Mouse (Mus musculus) frontal cortex, adult (tissue): ENCODE results near the gene Gm49369.

Source experiments
- ATAC-seq: cut with Nextera tagmentation; 2 replicates; pipeline ENCODE4 v1.9.2; 2017; ENCODE audit warnings: mild to moderate bottlenecking, moderate library complexity, mixed read lengths; ENCODE audit not compliant: low TSS enrichment

Gene Gm49369

GRCm38 (mm10) chr7:142394261-142395190, 12.1 kb upstream of the Gm49369 start:
- no peak for ATAC-seq

- no peak for ATAC-seq
Observed at GRCm38 (mm10) chr7:142393191-142393590, 10.7 kb upstream of the Gm49369 start.

GRCm38 (mm10) chr7:142391609-142392008, 9.1 kb upstream of the Gm49369 start:
- ATAC-seq: no peak

- no peak for ATAC-seq
Observed at GRCm38 (mm10) chr7:142391108-142391507, 8.6 kb upstream of the Gm49369 start.

GRCm38 (mm10) chr7:142389961-142390650, 7.6 kb upstream of the Gm49369 start:
- no peak for ATAC-seq

- no peak for ATAC-seq
Observed at GRCm38 (mm10) chr7:142388740-142389139, 6.3 kb upstream of the Gm49369 start.

GRCm38 (mm10) chr7:142388198-142388597, 5.7 kb upstream of the Gm49369 start:
- no peak; the same call in 1 of the 2 replicates for ATAC-seq

- peak; percentile 86 for ATAC-seq
Observed at GRCm38 (mm10) chr7:142387419-142388148, 5.1 kb upstream of the Gm49369 start, which contains the start of gene Ctsd. TSS of gene Ctsd (minus strand) at chr7:142388038.

GRCm38 (mm10) chr7:142386621-142387201, 4.2 kb upstream of the Gm49369 start:
- peak; percentile 36; the same call in 1 of the 2 replicates for ATAC-seq

- no peak for ATAC-seq
Observed at GRCm38 (mm10) chr7:142385742-142386403, 3.4 kb upstream of the Gm49369 start.

GRCm38 (mm10) chr7:142384306-142384705, 1.8 kb upstream of the Gm49369 start:
- no peak for ATAC-seq

- ATAC-seq: no peak
Observed at GRCm38 (mm10) chr7:142381175-142381574, 1.3 kb downstream of the Gm49369 start.

- ATAC-seq: no peak
Observed at GRCm38 (mm10) chr7:142379186-142379585, 3.3 kb downstream of the Gm49369 start.

- ATAC-seq: no peak
Observed at GRCm38 (mm10) chr7:142377233-142377925, 5.1 kb downstream of the Gm49369 start.

- no peak for ATAC-seq
Observed at GRCm38 (mm10) chr7:142376096-142376495, 6.4 kb downstream of the Gm49369 start.

- ATAC-seq: no peak
Observed at GRCm38 (mm10) chr7:142375261-142375724, 7.2 kb downstream of the Gm49369 start.

GRCm38 (mm10) chr7:142374413-142375015, 8.0 kb downstream of the Gm49369 start:
- ATAC-seq: no peak

- no peak for ATAC-seq
Observed at GRCm38 (mm10) chr7:142373641-142374412, 8.6 kb downstream of the Gm49369 start, which contains the start of gene Ifitm10. TSS of gene Ifitm10 (minus strand) at chr7:142373753.

- ATAC-seq: no peak
Observed at GRCm38 (mm10) chr7:142373039-142373438, 9.4 kb downstream of the Gm49369 start.
